Mouse (Mus musculus): Measurements from ENCODE around the gene Knl1. TPM values are rescaled to one million over a fixed set of nuclear protein-coding genes. Genes with fewer than 3 reads are reported as not detected.

Gene Knl1
- polyA plus RNA-seq, 1 experiment = 0.08 TPM

DNA sequence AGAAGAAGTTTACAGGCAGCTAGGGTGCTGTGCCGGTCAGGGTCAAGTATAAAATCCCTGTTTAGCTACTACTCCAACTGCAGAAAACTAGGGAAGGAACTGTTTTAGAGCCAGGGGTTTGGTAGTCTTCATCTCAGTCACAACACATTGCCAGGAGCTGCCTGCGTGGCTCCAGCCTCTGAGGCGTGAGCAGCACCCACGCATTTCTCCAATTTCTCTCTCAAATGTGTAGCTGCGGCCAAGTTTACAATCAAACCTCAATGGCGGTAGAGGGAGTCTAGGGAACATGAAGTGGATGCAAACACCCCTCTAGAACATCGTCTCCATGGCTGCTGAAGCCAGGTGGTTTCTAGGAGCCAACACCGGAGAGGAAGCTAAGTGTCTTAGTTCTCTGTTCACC, 100.9 kb downstream of the Knl1 start:
- Histone ChIP-seq H3K4me1 (ENCODE audit: control insufficient read depth, insufficient read depth, low read length) (peaks cover 4% of the 10 kb centered on the region), H3K4me3 (ENCODE audit: insufficient read depth, low read length) (no peak overlapping the region), H3K27ac (ENCODE audit: insufficient read depth, low read length) (no peak overlapping the region)
- no peak for TF ChIP-seq POLR2A (IDR thresholded peaks at IDR 0.05; ENCODE audit: extremely low read depth, insufficient read depth, low read length)
- TF ChIP-seq CTCF (IDR thresholded peaks at IDR 0.05; ENCODE audit: extremely low read depth, insufficient read depth, low read length) = no peak

DNA sequence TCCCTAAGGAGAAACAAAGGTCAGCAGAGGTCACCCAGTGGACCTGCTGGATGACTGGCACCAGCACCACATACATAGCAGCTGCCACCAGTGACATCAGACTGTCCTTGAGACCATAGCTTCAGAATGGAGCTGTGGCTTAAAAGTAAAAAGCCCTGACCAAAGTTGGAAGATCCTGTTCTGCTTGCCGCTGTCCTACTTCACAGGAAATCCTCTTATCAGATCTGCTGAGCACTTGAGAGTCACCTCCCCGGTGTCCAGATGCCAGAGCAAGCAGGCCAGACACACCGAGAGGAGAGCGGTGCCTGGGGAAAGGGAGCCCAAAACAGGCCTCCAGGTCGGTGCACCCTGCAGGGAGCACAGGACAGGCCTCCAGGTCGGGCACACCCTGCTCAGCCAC, 105.3 kb downstream of the Knl1 start:
- no peak overlapping the region for H3K27ac ChIP-seq (ENCODE audit: insufficient read depth, low read length)
- TF ChIP-seq CTCF (IDR thresholded peaks at IDR 0.05; ENCODE audit: extremely low read depth, insufficient read depth, low read length) = no peak

DNA sequence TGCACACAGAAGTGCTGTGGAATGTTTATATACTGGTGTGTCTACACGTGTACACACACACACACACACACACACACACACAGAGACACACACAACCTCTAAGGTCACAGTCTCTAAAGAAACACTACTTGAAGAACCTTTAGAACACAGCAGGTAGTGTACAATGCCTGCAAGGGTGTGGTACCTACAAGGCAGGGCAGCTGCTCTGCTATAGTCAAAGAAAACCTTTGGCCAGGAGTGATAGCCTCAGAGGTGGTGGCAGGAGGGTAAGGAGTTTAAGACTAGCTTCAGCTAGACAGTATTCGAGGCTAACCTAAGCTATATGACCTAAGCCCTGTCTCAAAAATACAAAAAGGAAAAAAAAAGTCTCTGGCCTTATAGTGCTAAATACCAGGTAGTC, 107.8 kb downstream of the Knl1 start:
- H3K4me3 ChIP-seq (ENCODE audit: insufficient read depth, low read length) = no peak overlapping the region
- TF ChIP-seq POLR2A (IDR thresholded peaks at IDR 0.05; ENCODE audit: extremely low read depth, insufficient read depth, low read length) (no peak), CTCF (IDR thresholded peaks at IDR 0.05; ENCODE audit: extremely low read depth, insufficient read depth, low read length) (no peak)
- H3K27ac ChIP-seq (ENCODE audit: insufficient read depth, low read length) = no peak overlapping the region
- H3K4me1 ChIP-seq (ENCODE audit: control insufficient read depth, insufficient read depth, low read length) = peaks cover 1% of the 10 kb centered on the region; the same call in 1 of the 2 replicates

More for the DNA sequence above, 105.3 kb downstream of the Knl1 start:
- Histone ChIP-seq H3K4me1 (ENCODE audit: control insufficient read depth, insufficient read depth, low read length) (peaks cover 4% of the 10 kb centered on the region), H3K4me3 (ENCODE audit: insufficient read depth, low read length) (no peak overlapping the region)

Other genes with a start within 250 kb of the Knl1 start
- gene Knstrn, start 233.1 kb upstream of the Knl1 start, polyA plus RNA-seq (2012; rRNA removed) = 1.9 and 2.2 TPM in 2 replicates
- 104 and 119 TPM in 2 replicates for gene Ivd, start 185.2 kb upstream of the Knl1 start, polyA plus RNA-seq (2012; rRNA removed)
- 21.8 and 22.5 TPM in 2 replicates for gene Bahd1, start 146.7 kb upstream of the Knl1 start, polyA plus RNA-seq (2012; rRNA removed)
- gene Chst14, start 120.6 kb upstream of the Knl1 start, polyA plus RNA-seq (2012; rRNA removed) = 2.8 and 3.1 TPM in 2 replicates
- 44.3 and 45.1 TPM in 2 replicates for gene Ccdc32, start 17.7 kb upstream of the Knl1 start, polyA plus RNA-seq (2012; rRNA removed)
- gene Rpusd2, start 12.3 kb upstream of the Knl1 start, polyA plus RNA-seq (2012; rRNA removed) = 4.8 and 4.9 TPM in 2 replicates
- 1.4 and 1.6 TPM in 2 replicates for gene Rad51, start 65.7 kb downstream of the Knl1 start, polyA plus RNA-seq (2012; rRNA removed)
- 58.4 and 62.0 TPM in 2 replicates for gene Rmdn3, start 109.9 kb downstream of the Knl1 start, polyA plus RNA-seq (2012; rRNA removed)
- gene Gchfr, start 120.7 kb downstream of the Knl1 start, polyA plus RNA-seq (2012; rRNA removed) = 0.96 and 1.3 TPM in 2 replicates
- gene Gm14137, start 127.4 kb downstream of the Knl1 start, polyA plus RNA-seq (2012; rRNA removed) = not detected in 2 replicates
- 52.9 and 68.2 TPM in 2 replicates for gene Zfyve19, start 161.5 kb downstream of the Knl1 start, polyA plus RNA-seq (2012; rRNA removed)
- 25.8 and 25.9 TPM in 2 replicates for gene Dnajc17, start 161.7 kb downstream of the Knl1 start, polyA plus RNA-seq (2012; rRNA removed)
- gene Ppp1r14d, start 182.8 kb downstream of the Knl1 start, polyA plus RNA-seq (2012; rRNA removed) = not detected in 2 replicates
- gene Spint1, start 190.2 kb downstream of the Knl1 start, polyA plus RNA-seq (2012; rRNA removed) = 1.8 and 2.6 TPM in 2 replicates
- gene Rhov, start 224.2 kb downstream of the Knl1 start, polyA plus RNA-seq (2012; rRNA removed) = 8.3 and 8.6 TPM in 2 replicates
- gene Vps18, start 241.6 kb downstream of the Knl1 start, polyA plus RNA-seq (2012; rRNA removed) = 32.2 and 33.0 TPM in 2 replicates

Data from cortical plate, adult 2 months (tissue).